Mouse (Mus musculus) embryonic facial prominence, embryonic 13.5 days (tissue): ENCODE data around the gene Isx. TPM values are rescaled to one million over a fixed set of nuclear protein-coding genes. Genes with fewer than 3 reads are reported as not detected.

Experiments
- ATAC-seq: fragments of 200-750 bp; cut with Nextera tagmentation; 2 replicates; pipeline ENCODE4 v1.8.0; 2017; ENCODE audit warnings: low read depth; ENCODE audit not compliant: insufficient number of reproducible peaks, insufficient read depth, low FRiP score, low TSS enrichment
- H3K27ac ChIP-seq: fragments of 300-500 bp; sonication (generic); 2 replicates; pipeline ENCODE4 v1.5.1; 2015; ENCODE audit warnings: moderate library complexity, mild to moderate bottlenecking, inconsistent platforms
- H3K27me3 ChIP-seq: fragments of 300-500 bp; sonication (generic); 2 replicates; pipeline ENCODE4 v1.6.1; 2015; ENCODE audit warnings: mild to moderate bottlenecking, inconsistent platforms
- H3K36me3 ChIP-seq: fragments of 300-500 bp; sonication (generic); 2 replicates; pipeline ENCODE4 v1.6.1; 2015; ENCODE audit warnings: mild to moderate bottlenecking, inconsistent platforms
- H3K4me1 ChIP-seq: fragments of 300-500 bp; sonication (generic); 2 replicates; pipeline ENCODE4 v1.6.1; 2015; ENCODE audit warnings: inconsistent platforms
- H3K4me2 ChIP-seq: fragments of 300-500 bp; sonication (generic); 2 replicates; pipeline ENCODE4 v1.6.1; 2015; ENCODE audit warnings: moderate library complexity, mild to moderate bottlenecking, inconsistent platforms
- H3K4me3 ChIP-seq: fragments of 300-500 bp; sonication (generic); 2 replicates; pipeline ENCODE4 v1.5.1; 2015; ENCODE audit warnings: mild to moderate bottlenecking, inconsistent platforms
- H3K9ac ChIP-seq: fragments of 300-500 bp; sonication (generic); 2 replicates; pipeline ENCODE4 v1.6.1; 2015; ENCODE audit warnings: mild to moderate bottlenecking, inconsistent platforms
- H3K9me3 ChIP-seq: fragments of 300-500 bp; sonication (generic); 2 replicates; pipeline ENCODE4 v1.6.1; 2016; ENCODE audit warnings: inconsistent platforms
- WGBS: fragments of 180-500 bp; shearing (Covaris S2); methylation state at CpG from one replicate; pipeline ENCODE4 v1.1.7; 2015; ENCODE audit warnings: mixed read lengths; 5-methylcytosine and 5-hydroxymethylcytosine counted together
- polyA plus RNA-seq: library from polyadenylated mRNA; unstranded; fragments of >200 nt; fragmentation: Nextera tagmentation; extraction: Ambion mirVana; gene quantifications from 2 replicates; pipeline ENCODE4 v1.2.1, GENCODE M21; 2015

Isx gene
- polyA plus RNA-seq, 1 experiment from 2014 or later: not detected

DNA sequence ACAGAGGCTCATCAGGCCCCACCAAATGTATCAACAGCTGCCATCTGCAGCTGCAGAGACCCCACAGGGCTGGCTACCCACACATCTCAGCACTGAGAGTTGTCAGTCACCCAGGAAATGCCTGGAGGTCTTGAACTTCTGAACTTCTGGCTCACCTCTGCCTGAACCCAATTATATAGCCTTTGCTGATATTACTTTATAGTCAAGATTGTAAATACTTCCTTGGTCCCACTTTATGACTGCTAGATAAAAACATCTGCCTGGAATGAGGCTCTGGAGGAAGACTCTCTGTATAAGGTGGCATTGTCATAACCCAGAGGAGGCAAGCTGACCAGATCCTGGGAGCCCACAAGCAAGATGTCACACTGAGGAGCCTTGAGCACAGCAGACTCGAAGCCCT, 28.8 kb downstream of the Isx start:
- no peaks in the 10 kb centered on the region for H3K4me1 ChIP-seq
- no peak overlapping the region for H3K4me3 ChIP-seq
- no peak overlapping the region for H3K4me2 ChIP-seq
- 91% methylated on average over 1 of the region's 1 CpGs for WGBS
- ATAC-seq: no peak
- H3K36me3 ChIP-seq: no peaks in the 10 kb centered on the region
- no peak overlapping the region for H3K9ac ChIP-seq
- H3K27me3 ChIP-seq: no peaks in the 10 kb centered on the region
- no peaks in the 10 kb centered on the region for H3K9me3 ChIP-seq
- H3K27ac ChIP-seq: no peak overlapping the region

DNA sequence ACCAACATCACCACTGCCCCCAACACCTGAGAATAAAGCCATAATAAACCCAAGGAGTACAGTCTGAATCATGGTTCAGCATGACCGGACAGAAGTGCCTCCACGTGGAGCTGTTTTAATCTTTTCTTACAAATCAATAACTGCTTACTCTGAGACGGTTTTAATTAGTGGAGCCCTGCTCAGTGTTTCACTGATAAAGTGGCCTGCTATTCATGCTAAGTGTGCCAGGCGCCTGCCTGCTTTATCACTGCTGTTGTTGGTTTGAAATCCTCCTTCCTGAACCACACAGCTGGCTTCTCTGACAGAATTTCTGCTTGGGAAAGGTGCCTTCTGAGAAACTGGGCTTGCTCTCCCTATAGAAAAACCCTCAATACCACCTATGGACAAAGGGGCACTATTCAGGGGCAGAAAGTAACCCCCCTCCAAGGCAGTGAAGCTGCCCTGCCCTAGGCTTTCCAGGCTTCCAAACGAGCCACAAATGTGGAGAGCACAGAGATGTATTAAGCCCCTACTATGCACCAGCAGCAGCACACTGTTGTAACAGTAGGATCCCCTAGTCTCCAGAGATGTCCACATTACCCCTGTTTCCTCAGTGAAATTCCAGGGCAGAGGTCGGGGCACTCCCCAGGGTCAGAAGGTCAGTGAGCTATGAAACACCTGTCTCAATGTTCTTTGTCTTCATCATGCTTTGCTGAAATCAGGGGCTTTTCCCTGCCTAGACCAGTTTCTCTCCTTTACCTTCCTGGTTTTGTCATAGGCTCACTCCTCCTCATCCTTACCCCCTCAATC, 30.3 kb downstream of the Isx start:
- Histone ChIP-seq H3K4me3 (no peak overlapping the region), H3K9ac (no peak overlapping the region), H3K4me1 (no peaks in the 10 kb centered on the region), H3K4me2 (no peak overlapping the region), H3K36me3 (no peaks in the 10 kb centered on the region), H3K27me3 (no peaks in the 10 kb centered on the region), H3K27ac (no peak overlapping the region), H3K9me3 (no peaks in the 10 kb centered on the region)
- WGBS: 48% methylated on average over 6 of the region's 6 CpGs
- ATAC-seq: no peak

- Histone ChIP-seq H3K27ac (no peak overlapping the region), H3K27me3 (no peaks in the 10 kb centered on the region), H3K4me2 (no peak overlapping the region), H3K4me1 (no peaks in the 10 kb centered on the region), H3K36me3 (no peaks in the 10 kb centered on the region), H3K4me3 (no peak overlapping the region), H3K9ac (no peak overlapping the region), H3K9me3 (no peaks in the 10 kb centered on the region)
- ATAC-seq: no peak
- 48% methylated on average over 1 of the region's 1 CpGs for WGBS
Observed at GRCm38 (mm10) chr8:74906333-74906732, 33.4 kb downstream of the Isx start.

GRCm38 (mm10) chr8:74910708-74911107, 37.7 kb downstream of the Isx start:
- H3K9me3 ChIP-seq: no peaks in the 10 kb centered on the region
- H3K27me3 ChIP-seq: no peaks in the 10 kb centered on the region
- H3K4me2 ChIP-seq: no peak overlapping the region
- no peak overlapping the region for H3K27ac ChIP-seq
- no peak for ATAC-seq
- no peaks in the 10 kb centered on the region for H3K4me1 ChIP-seq
- H3K9ac ChIP-seq: no peak overlapping the region
- WGBS: 79% methylated on average over 1 of the region's 1 CpGs
- H3K36me3 ChIP-seq: no peaks in the 10 kb centered on the region
- H3K4me3 ChIP-seq: no peak overlapping the region

- Histone ChIP-seq H3K36me3 (no peaks in the 10 kb centered on the region), H3K9ac (no peak overlapping the region), H3K4me2 (no peak overlapping the region), H3K4me3 (no peak overlapping the region), H3K4me1 (no peaks in the 10 kb centered on the region), H3K27ac (no peak overlapping the region), H3K9me3 (no peaks in the 10 kb centered on the region), H3K27me3 (no peaks in the 10 kb centered on the region)
- ATAC-seq: no peak
- 82% methylated on average over 8 of the region's 8 CpGs for WGBS
Observed at GRCm38 (mm10) chr8:74920691-74921421, 47.9 kb downstream of the Isx start.

- no peaks in the 10 kb centered on the region for H3K9me3 ChIP-seq
- H3K36me3 ChIP-seq: no peaks in the 10 kb centered on the region
- no peaks in the 10 kb centered on the region for H3K4me1 ChIP-seq
- no peak for ATAC-seq
- no peak overlapping the region for H3K4me2 ChIP-seq
- 80% methylated on average over 4 of the region's 4 CpGs for WGBS
- H3K9ac ChIP-seq: no peak overlapping the region
- H3K4me3 ChIP-seq: no peak overlapping the region
- H3K27me3 ChIP-seq: no peaks in the 10 kb centered on the region
- no peak overlapping the region for H3K27ac ChIP-seq
Observed at GRCm38 (mm10) chr8:74921882-74922518, 49.0 kb downstream of the Isx start.

DNA sequence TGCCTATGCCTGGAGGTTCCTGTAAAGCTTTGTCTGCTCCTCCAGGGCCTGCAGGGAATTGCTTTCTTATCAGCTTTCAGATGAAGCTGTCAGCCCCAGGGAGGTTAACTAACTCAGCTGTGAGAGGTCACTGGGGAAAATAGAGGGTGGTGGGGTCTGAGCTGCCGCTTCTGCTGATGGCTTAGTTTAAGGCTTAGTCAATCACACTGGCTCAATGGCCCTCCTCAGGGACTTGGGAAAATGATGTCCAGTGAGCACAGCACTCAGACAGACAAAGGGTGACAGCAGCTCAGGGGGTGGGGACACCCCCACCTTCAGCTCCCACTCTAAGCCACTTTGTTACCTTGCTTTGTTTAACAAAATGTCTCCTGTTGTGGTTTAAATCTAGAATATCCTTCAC, 55.0 kb downstream of the Isx start:
- no peak overlapping the region for H3K27ac ChIP-seq
- no peaks in the 10 kb centered on the region for H3K9me3 ChIP-seq
- H3K27me3 ChIP-seq: no peaks in the 10 kb centered on the region
- 54% methylated on average over 1 of the region's 1 CpGs for WGBS
- ATAC-seq: no peak
- H3K36me3 ChIP-seq: no peaks in the 10 kb centered on the region
- no peak overlapping the region for H3K4me3 ChIP-seq
- H3K9ac ChIP-seq: no peak overlapping the region
- no peak overlapping the region for H3K4me2 ChIP-seq
- H3K4me1 ChIP-seq: no peaks in the 10 kb centered on the region

DNA sequence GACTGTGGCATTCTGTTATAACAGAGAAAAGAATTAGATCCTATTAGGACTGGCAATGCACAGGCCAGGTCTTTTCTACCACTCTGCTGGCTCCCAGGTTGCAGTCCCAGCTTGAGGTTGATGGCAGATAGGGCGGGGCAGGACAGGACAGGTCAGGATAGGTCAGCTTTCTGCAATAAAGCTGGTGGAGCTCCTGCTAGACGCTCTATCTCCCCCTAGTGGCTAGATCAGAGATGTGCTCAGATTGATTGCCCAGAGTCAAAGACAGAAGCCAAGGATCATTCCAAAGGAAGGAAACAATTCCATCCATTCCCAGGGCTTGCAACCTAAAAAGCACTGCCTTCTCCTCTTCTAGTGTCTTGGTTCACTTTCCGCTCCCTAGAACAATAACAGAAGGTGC, 57.8 kb downstream of the Isx start:
- no peak overlapping the region for H3K27ac ChIP-seq
- H3K36me3 ChIP-seq: no peaks in the 10 kb centered on the region
- no peak overlapping the region for H3K4me2 ChIP-seq
- H3K9me3 ChIP-seq: no peaks in the 10 kb centered on the region
- H3K4me1 ChIP-seq: no peaks in the 10 kb centered on the region
- 15% methylated on average over 3 of the region's 3 CpGs for WGBS
- no peak overlapping the region for H3K4me3 ChIP-seq
- no peaks in the 10 kb centered on the region for H3K27me3 ChIP-seq
- H3K9ac ChIP-seq: no peak overlapping the region
- ATAC-seq: no peak

GRCm38 (mm10) chr8:74935308-74935707, 62.3 kb downstream of the Isx start:
- Histone ChIP-seq H3K4me3 (no peak overlapping the region), H3K27me3 (no peaks in the 10 kb centered on the region), H3K4me2 (no peak overlapping the region), H3K27ac (no peak overlapping the region), H3K9me3 (no peaks in the 10 kb centered on the region), H3K36me3 (no peaks in the 10 kb centered on the region), H3K4me1 (no peaks in the 10 kb centered on the region), H3K9ac (no peak overlapping the region)
- no peak for ATAC-seq
- 18% methylated on average over 6 of the region's 6 CpGs for WGBS

DNA sequence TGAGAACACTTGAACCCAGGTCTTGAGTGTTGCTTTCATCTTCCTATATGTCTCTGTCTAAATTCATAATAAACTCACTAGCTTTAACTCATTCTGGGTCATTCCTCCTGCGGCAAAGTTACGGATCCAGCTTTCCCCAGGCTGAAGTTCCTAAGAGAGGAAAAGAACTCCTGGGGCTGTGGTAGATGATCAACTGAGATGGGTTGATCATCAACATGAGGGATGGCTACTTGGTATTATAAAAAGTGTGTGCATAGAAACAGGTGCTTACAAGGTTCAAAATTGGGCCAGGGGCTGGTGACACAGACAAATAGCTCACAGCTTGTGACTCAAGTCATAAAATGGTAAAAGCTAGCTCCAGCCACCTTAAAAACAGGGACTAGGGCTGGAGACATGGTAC, 63.7 kb downstream of the Isx start:
- WGBS: 98% methylated on average over 2 of the region's 2 CpGs
- no peak overlapping the region for H3K27ac ChIP-seq
- no peak overlapping the region for H3K4me3 ChIP-seq
- ATAC-seq: no peak
- H3K27me3 ChIP-seq: no peaks in the 10 kb centered on the region
- H3K9ac ChIP-seq: no peak overlapping the region
- H3K36me3 ChIP-seq: no peaks in the 10 kb centered on the region
- H3K4me2 ChIP-seq: no peak overlapping the region
- H3K4me1 ChIP-seq: no peaks in the 10 kb centered on the region
- H3K9me3 ChIP-seq: no peaks in the 10 kb centered on the region

DNA sequence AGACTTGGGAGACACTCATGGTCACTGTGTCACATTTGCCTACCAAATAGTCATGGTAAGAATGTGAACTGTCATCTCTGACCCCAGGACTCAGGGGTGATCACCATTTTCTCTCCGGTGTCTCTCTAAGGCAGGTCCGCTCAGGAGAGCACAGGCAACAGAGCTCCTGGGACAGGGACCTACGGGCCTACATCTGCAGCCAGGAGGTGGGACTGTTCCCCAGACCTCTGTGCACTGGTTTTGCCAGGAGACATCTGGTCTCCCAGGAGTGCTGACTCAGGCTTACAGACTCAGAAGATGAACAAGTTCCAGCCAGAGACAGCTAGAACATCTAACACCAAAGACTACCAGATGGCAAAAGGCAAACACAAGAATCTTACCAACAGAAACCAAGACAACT, 69.1 kb downstream of the Isx start:
- Histone ChIP-seq H3K4me2 (no peak overlapping the region), H3K36me3 (no peaks in the 10 kb centered on the region), H3K9ac (no peak overlapping the region), H3K27ac (no peak overlapping the region), H3K4me3 (no peak overlapping the region), H3K4me1 (no peaks in the 10 kb centered on the region), H3K27me3 (no peaks in the 10 kb centered on the region), H3K9me3 (0 out of 2 replicates have a peak, but pooled peaks cover 2% of the 10 kb centered on the region)
- 85% methylated on average over 3 of the region's 3 CpGs for WGBS
- no peak for ATAC-seq
